Mouse (Mus musculus) bone marrow macrophage, adult 2 months (primary cell): ENCODE measurements around the gene Hoxd11.

Source experiments
- CTCF ChIP-seq: IDR thresholded peaks from 2 replicates; pipeline ENCODE4 v1.5.1; 2012; ENCODE audit warnings: low read depth, mild to moderate bottlenecking, low read length, moderate library complexity
- POLR2A ChIP-seq: IDR thresholded peaks from 2 replicates; pipeline ENCODE4 v1.6.1; 2012; ENCODE audit warnings: mild to moderate bottlenecking, low read depth, low read length, borderline replicate concordance

DNA sequence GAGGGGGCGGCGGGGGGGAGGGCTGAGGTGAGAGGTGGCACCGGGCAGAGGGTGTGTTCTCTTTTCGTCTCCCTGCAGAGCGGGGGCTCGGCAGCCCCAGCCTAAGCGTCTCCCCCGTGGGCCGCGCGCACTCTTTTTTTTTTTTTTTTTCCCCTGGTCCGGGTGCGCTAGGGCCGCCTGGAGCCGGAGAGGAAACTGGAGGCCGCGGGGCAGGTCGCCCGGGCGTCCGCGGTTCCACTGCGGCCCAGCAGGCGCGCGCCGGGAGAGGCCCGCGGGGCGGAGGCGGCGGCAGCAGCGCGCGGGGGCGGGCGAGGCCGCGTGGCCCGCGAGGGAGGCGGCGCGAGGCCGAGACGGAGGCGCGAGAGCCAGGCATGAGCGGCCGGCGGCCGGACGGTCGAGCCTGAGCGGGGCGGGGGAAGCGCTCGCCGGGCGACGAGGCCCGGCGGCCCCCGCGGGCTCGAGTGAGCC, 25.7 kb downstream of the Hoxd11 start:
- TF ChIP-seq CTCF (no peak), POLR2A (no peak)
